Mouse (Mus musculus) liver, adult 2 months (tissue): ENCODE measurements at regions not wholly inside any gene's neighbourhood (a gene's known extent, or its start where the extent isn't known, plus 50 kb on each side); places are given as distances from the start of the nearest gene placed in this dataset.

ENCODE experiments used
- DNase-seq: peaks from one replicate; pipeline ENCODE4 v3.0.0-alpha.2; 2011; ENCODE audit warnings: low read depth, low spot score; ENCODE audit errors: extremely low read depth
- H3K27ac ChIP-seq: fragments of 200-500 bp; replicated peaks from 2 replicates; pipeline ENCODE4 v1.5.1; 2012; ENCODE audit warnings: low read depth, mild to moderate bottlenecking, control low read depth, inconsistent platforms, low read length; ENCODE audit not compliant: insufficient read depth
- H3K27me3 ChIP-seq: fragments of 200-500 bp; 2 replicates; pipeline ENCODE4 v1.6.1; 2012; ENCODE audit warnings: mild to moderate bottlenecking, moderate library complexity, low read length, inconsistent platforms; ENCODE audit not compliant: control insufficient read depth, insufficient read depth
- H3K36me3 ChIP-seq: fragments of 200-500 bp; 2 replicates; pipeline ENCODE4 v1.6.1; 2012; ENCODE audit warnings: low read length, inconsistent platforms; ENCODE audit not compliant: control insufficient read depth, insufficient read depth
- H3K4me1 ChIP-seq: fragments of 200-500 bp; 2 replicates; pipeline ENCODE4 v1.6.1; 2011; ENCODE audit warnings: low read length; ENCODE audit not compliant: control insufficient read depth, insufficient read depth
- H3K4me3 ChIP-seq: fragments of 200-500 bp; 2 replicates; pipeline ENCODE4 v1.5.1; 2011; ENCODE audit warnings: low read depth, mild to moderate bottlenecking, control low read depth, low read length, moderate library complexity; ENCODE audit not compliant: insufficient read depth
- H3K79me2 ChIP-seq: fragments of 200-500 bp; 2 replicates; pipeline ENCODE4 v1.6.1; 2012; ENCODE audit warnings: inconsistent platforms, mild to moderate bottlenecking, low read length, moderate library complexity; ENCODE audit not compliant: control insufficient read depth, insufficient read depth
- H3K9ac ChIP-seq: fragments of 200-500 bp; 2 replicates; pipeline ENCODE4 v1.6.1; 2012; ENCODE audit warnings: low read depth, mild to moderate bottlenecking, control low read depth, inconsistent platforms, low read length
- CTCF ChIP-seq: fragments of 200-500 bp; IDR thresholded peaks from 2 replicates; pipeline ENCODE4 v1.5.1; 2011; ENCODE audit warnings: low read depth, low read length, control low read depth
- POLR2A ChIP-seq: fragments of 200-500 bp; IDR thresholded peaks from 2 replicates; pipeline ENCODE4 v1.6.1; 2011; ENCODE audit warnings: low read length, control low read depth; ENCODE audit not compliant: insufficient read depth; ENCODE audit errors: extremely low read depth
- WGBS: fragments of 180-500 bp; shearing (Covaris S2); methylation state at CpG from one replicate; pipeline ENCODE4 v1.1.7; 2018; 5-methylcytosine and 5-hydroxymethylcytosine counted together

DNA sequence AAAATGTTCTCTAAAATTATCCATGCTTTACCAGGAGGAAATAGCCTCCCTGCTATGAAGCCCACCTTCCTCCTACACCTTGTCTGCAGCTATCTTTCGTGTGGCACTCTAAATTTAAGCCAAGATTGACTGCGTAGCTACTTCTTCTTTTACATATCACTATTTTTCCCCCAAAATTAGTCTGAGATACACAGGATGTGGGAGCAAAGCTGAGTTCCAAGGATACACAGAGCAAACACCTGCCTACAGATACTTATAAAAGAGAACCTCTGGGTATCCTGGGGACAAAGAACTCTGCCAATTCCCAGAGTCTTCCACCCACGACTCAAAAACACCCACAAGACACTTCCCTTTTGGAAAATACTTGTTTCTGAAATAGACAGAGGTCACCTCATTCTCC is 235.3 kb downstream of the 1190002N15Rik start:
- H3K4me3 ChIP-seq = no peak overlapping the region
- H3K36me3 ChIP-seq = no peaks in the 10 kb centered on the region
- H3K27ac ChIP-seq = no peak overlapping the region
- H3K79me2 ChIP-seq = no peaks in the 10 kb centered on the region
- no peak overlapping the region for H3K9ac ChIP-seq
- TF ChIP-seq CTCF (no peak), POLR2A (no peak)
- H3K27me3 ChIP-seq = no peaks in the 10 kb centered on the region
- no peak for DNase-seq
- 73% methylated on average over 3 of the region's 3 CpGs for WGBS
- no peaks in the 10 kb centered on the region for H3K4me1 ChIP-seq

DNA sequence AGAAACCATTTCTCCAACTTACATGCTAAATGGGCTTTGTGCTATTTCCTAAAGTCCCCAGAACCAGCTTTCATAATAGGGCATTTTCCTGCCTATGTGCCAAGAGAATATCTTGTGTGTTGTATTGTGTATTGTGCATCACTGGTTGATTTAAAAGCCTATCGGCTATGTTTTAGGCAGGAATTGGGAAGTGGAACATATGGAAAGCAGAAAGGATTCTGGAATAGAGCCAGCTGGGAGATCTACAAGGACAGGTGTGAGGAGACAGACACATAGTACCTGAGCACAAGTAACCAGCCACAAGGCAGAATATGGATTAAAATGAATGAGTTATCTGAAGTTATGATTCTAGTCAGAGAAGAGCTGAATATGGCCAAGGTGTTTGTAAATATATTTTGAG is 236.0 kb downstream of the 1190002N15Rik start:
- H3K27ac ChIP-seq = no peak overlapping the region
- no peaks in the 10 kb centered on the region for H3K79me2 ChIP-seq
- no peak for DNase-seq
- H3K9ac ChIP-seq = no peak overlapping the region
- no peak overlapping the region for H3K4me3 ChIP-seq
- no peaks in the 10 kb centered on the region for H3K36me3 ChIP-seq
- 98% methylated on average over 1 of the region's 1 CpGs for WGBS
- H3K4me1 ChIP-seq = no peaks in the 10 kb centered on the region
- no peaks in the 10 kb centered on the region for H3K27me3 ChIP-seq
- TF ChIP-seq POLR2A = no peak
- TF ChIP-seq CTCF = no peak

DNA sequence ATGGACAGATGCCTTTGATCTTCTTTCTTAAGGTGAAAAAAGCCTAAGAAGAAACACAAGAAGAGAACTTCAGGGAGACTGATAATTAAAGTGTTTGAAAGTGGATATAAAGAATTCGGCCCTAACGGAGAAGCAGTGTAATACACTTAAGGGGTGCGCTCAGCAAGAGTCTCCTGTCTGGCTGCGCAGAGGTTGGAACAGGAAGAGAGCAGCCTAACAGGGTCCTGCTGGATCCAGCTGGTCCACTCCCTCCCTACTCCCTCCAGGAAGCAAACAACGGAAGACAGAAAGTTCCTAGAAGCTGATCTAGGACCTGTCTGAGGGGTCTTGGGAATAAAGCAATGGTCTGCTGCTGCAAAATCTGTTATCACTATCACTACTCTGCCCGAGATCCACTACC is 242.4 kb downstream of the 1190002N15Rik start:
- H3K27me3 ChIP-seq = no peaks in the 10 kb centered on the region
- no peak overlapping the region for H3K27ac ChIP-seq
- TF ChIP-seq POLR2A (no peak), CTCF (no peak)
- H3K9ac ChIP-seq = no peak overlapping the region
- no peaks in the 10 kb centered on the region for H3K36me3 ChIP-seq
- no peak overlapping the region for H3K4me3 ChIP-seq
- 75% methylated on average over 6 of the region's 6 CpGs for WGBS
- no peaks in the 10 kb centered on the region for H3K79me2 ChIP-seq
- DNase-seq = no peak
- no peaks in the 10 kb centered on the region for H3K4me1 ChIP-seq

DNA sequence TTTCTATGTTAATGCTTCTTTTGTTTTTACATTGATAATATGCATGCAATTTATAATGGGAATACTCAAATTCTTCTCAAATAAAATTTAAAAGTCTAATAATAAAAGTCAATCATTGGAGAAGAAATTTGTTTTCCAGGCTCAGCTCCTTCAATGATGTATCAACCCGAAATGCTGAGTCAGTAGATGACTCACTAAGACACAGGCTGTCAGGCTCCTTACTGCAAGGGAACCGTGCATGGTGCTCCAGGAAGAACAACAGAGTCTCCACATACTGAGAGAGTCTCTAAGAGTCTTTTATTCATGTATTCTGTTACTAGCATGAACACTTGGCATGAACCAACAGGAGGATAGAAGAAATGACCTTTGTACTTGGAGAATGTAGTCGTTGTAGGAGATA is 245.7 kb downstream of the 1190002N15Rik start:
- Histone ChIP-seq H3K36me3 (no peaks in the 10 kb centered on the region), H3K4me3 (no peak overlapping the region), H3K79me2 (no peaks in the 10 kb centered on the region), H3K9ac (no peak overlapping the region), H3K4me1 (no peaks in the 10 kb centered on the region), H3K27ac (no peak overlapping the region), H3K27me3 (no peaks in the 10 kb centered on the region)
- TF ChIP-seq CTCF (no peak), POLR2A (no peak)
- WGBS = 69% methylated on average over 3 of the region's 3 CpGs
- DNase-seq = no peak

DNA sequence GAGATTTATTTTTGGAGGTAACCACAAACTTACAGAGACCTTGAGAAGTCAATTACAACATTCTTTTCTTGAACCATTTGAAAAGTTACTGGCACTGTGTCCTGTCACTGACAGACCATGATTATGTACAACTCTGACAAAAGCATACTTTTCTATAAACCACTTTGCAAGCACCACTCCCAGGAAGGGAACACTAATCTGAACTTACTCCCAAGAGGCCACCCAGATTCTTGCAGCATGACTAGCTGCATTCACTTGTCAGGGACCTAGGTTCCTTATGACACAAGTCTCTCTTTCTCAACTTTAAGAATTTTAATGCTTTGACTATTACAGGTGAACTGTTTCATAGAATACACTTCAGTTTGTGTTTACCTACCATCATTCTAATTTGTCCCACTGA is 248.3 kb downstream of the 1190002N15Rik start:
- no peaks in the 10 kb centered on the region for H3K36me3 ChIP-seq
- no peak for TF ChIP-seq POLR2A
- TF ChIP-seq CTCF = no peak
- no peak overlapping the region for H3K9ac ChIP-seq
- no peak for DNase-seq
- no peak overlapping the region for H3K27ac ChIP-seq
- H3K4me3 ChIP-seq = no peak overlapping the region
- H3K27me3 ChIP-seq = no peaks in the 10 kb centered on the region
- H3K79me2 ChIP-seq = no peaks in the 10 kb centered on the region
- H3K4me1 ChIP-seq = no peaks in the 10 kb centered on the region

DNA sequence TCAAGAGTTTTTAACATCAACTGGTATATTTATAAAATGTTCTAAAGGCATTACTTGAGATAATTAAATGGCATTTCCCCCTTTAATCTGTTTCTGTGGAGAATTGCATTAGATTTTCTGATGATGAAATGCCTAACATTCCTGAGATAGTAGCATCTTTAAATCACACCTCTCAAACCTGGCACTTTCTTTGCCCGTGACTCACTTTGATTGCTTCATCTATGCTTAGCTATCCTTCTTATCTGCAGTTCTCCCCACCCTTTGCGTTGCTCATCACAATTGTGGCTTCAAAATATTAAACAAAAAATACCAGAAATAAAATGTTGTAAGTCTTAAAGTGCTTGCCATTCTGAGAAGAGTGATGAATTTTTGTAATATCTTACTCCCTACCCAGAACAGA is 250.3 kb downstream of the 1190002N15Rik start:
- Histone ChIP-seq H3K79me2 (no peaks in the 10 kb centered on the region), H3K9ac (no peak overlapping the region), H3K4me1 (no peaks in the 10 kb centered on the region), H3K27me3 (no peaks in the 10 kb centered on the region), H3K4me3 (no peak overlapping the region), H3K27ac (no peak overlapping the region), H3K36me3 (no peaks in the 10 kb centered on the region)
- no peak for TF ChIP-seq POLR2A
- TF ChIP-seq CTCF = no peak
- WGBS = 68% methylated on average over 2 of the region's 2 CpGs
- DNase-seq = no peak
